Comparison of ENCODE assay signal across 8 mouse cellular contexts in the genomic region with DNA sequence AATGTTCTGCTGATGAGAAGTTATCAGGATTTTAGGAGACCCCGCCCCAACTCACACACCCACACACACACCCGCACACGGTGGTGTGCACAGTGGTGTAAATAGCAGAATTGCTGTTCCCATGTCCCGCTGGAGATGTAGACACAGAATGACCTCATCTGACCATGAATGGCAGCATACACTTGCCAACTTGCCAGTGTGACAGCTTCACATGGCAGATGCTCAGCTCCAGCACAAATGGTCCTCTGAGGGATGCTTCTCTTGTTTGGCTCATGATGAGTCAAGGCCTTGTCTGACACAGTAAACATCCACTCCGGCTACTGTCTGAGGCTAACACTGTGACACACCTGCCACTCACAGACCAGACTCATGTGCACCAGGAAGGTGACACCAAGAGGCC. TPM values are rescaled to one million over a fixed set of nuclear protein-coding genes. Genes with fewer than 3 reads are reported as not detected.
A peak's percentile ranks its signal among the peaks of the same experiment; 100 is the strongest.
DNase-seq lines count a peak whose midpoint lies in the region; ATAC-seq and TF ChIP-seq lines count a peak whose summit lies in the region.

No protein-coding gene starts in this region.

- H3K36me3 ChIP-seq in forebrain, embryonic 13.5 days (ENCODE audit: poor library complexity, severe bottlenecking), result 0 out of 2 replicates have a peak, but pooled peaks cover 10% of the 10 kb centered on the region
- no peaks in the 10 kb centered on the region for H3K36me3 ChIP-seq in lung, postnatal 0 days (ENCODE audit: insufficient read depth, low read length)

- peak overlapping the region; percentile 82 for H3K27ac ChIP-seq in forebrain, embryonic 13.5 days
- H3K27ac ChIP-seq in layer of hippocampus, adult 2 months, result peak overlapping the region; percentile 85
- H3K27ac ChIP-seq in lung, postnatal 0 days (ENCODE audit: low read length), result peak overlapping the region; percentile 89

- no peaks in the 10 kb centered on the region for H3K27me3 ChIP-seq in forebrain, embryonic 13.5 days
- no peaks in the 10 kb centered on the region for H3K27me3 ChIP-seq in lung, postnatal 0 days (replicated peaks; ENCODE audit: insufficient read depth, low read length)

- H3K9me3 ChIP-seq in forebrain, embryonic 13.5 days (replicated peaks), result no peaks in the 10 kb centered on the region
- H3K9me3 ChIP-seq in lung, postnatal 0 days (ENCODE audit: low read length), result no peaks in the 10 kb centered on the region

- DNase-seq in gastrocnemius, postnatal 25 days, result peak; percentile 22
- no peak for DNase-seq in gastrocnemius, postnatal 4 days (ENCODE audit: low spot score in 2 of 2)
- peak; percentile 55 to 57 for DNase-seq in adrenal gland, postnatal 36 days
- peak; percentile 80 to 81 for DNase-seq in layer of hippocampus, adult 2 months (ENCODE audit: low spot score in 2 of 2)
- peak; percentile 46 for DNase-seq in lung, postnatal 0 days (ENCODE audit: low spot score)
- DNase-seq in telencephalon, adult 2 months (ENCODE audit: low read depth, low spot score), result peak; percentile 88
- no peak for DNase-seq in T-cell, adult 2 months (ENCODE audit: low spot score)

- H3K4me2 ChIP-seq in forebrain, embryonic 13.5 days, result peak overlapping the region; percentile 15; the same call in 1 of the 2 replicates
- H3K4me2 ChIP-seq in lung, postnatal 0 days (replicated peaks; ENCODE audit: low read depth, low read length), result no peak overlapping the region

- TF ChIP-seq EP300 in lung, postnatal 0 days (IDR thresholded peaks at IDR 0.05), result no peak

- ATAC-seq in forebrain, embryonic 13.5 days, result peak; percentile 22; the same call in 1 of the 2 replicates
- ATAC-seq in lung, postnatal 0 days, result peak; percentile 42

- peaks cover 41% of the 10 kb centered on the region for H3K4me1 ChIP-seq in forebrain, embryonic 13.5 days
- peaks cover 9% of the 10 kb centered on the region; the same call in 1 of the 2 replicates for H3K4me1 ChIP-seq in lung, postnatal 0 days (ENCODE audit: insufficient read depth, low read depth, low read length)

- no peak for TF ChIP-seq CTCF in layer of hippocampus, adult 2 months (conservative IDR thresholded peaks at IDR 0.05)
- TF ChIP-seq CTCF in lung, postnatal 0 days (IDR thresholded peaks at IDR 0.05), result no peak

- H3K9ac ChIP-seq in forebrain, embryonic 13.5 days, result peak overlapping the region; percentile 50; the same call in 1 of the 2 replicates
- 0 out of 2 replicates have a peak overlapping the region, but pooled peaks have one; percentile 5 for H3K9ac ChIP-seq in lung, postnatal 0 days (replicated peaks; ENCODE audit: low read depth)

- no peak overlapping the region for H3K4me3 ChIP-seq in forebrain, embryonic 13.5 days
- no peak overlapping the region for H3K4me3 ChIP-seq in layer of hippocampus, adult 2 months
- H3K4me3 ChIP-seq in lung, postnatal 0 days (ENCODE audit: low read depth, low read length), result no peak overlapping the region

- WGBS in forebrain, embryonic 13.5 days, result 74% methylated on average over 5 of the region's 5 CpGs
- WGBS in lung, postnatal 0 days, result 36% methylated on average over 5 of the region's 5 CpGs

RNA-seq across cellular contexts. Expression of a gene that starts 44.4 kb away (rescaled TPM):
- total RNA-seq in gastrocnemius, postnatal 25 days (2021), result under 1 TPM in 1 of 2 experiments, not detected in 1; 0.29 TPM
- under 1 TPM; 0.39 to 0.62 TPM for total RNA-seq in gastrocnemius, postnatal 4 days (2021)
- under 1 TPM; 0.50 to 0.66 TPM for total RNA-seq in adrenal gland, postnatal 36 days (2021)
- polyA plus RNA-seq in forebrain, embryonic 13.5 days (2015; fragmentation: Nextera tagmentation; extraction: Ambion mirVana), result 2.7 and 3.3 TPM in 2 replicates
- total RNA-seq in layer of hippocampus, adult 2 months (2021), result 10 to 100 TPM; 13.8 to 13.9 TPM
- polyA plus RNA-seq in lung, postnatal 0 days (2015; fragmentation: Nextera tagmentation; extraction: Ambion mirVana), result 2.7 and 3.3 TPM in 2 replicates

Comparison
In these comparisons a context has a peak if more than half of its experiments do, and no peak if none do; other contexts are left out.
1. DNase-seq: peak in gastrocnemius, postnatal 25 days (single experiment), adrenal gland, postnatal 36 days (2 of 2), layer of hippocampus, adult 2 months (2 of 2), lung, postnatal 0 days (single experiment) and telencephalon, adult 2 months (single experiment); none in gastrocnemius, postnatal 4 days (0 of 2) and T-cell, adult 2 months (single experiment).
2. RNA of a gene that starts 44.4 kb away (total RNA-seq): 13.8 to 13.9 TPM in layer of hippocampus, adult 2 months; 0.50 to 0.66 TPM in adrenal gland, postnatal 36 days, 0.39 to 0.62 TPM in gastrocnemius, postnatal 4 days and 0.29 TPM in gastrocnemius, postnatal 25 days; every median in the first group is over 4 times any median in the second.
3. Peak in every context shown above with its lines, with median percentiles within 50 percentile points of each other: H3K27ac ChIP-seq.